Mouse (Mus musculus) liver, adult 2 months (tissue): ENCODE measurements around the gene Slc38a9. TPM values are rescaled to one million over a fixed set of nuclear protein-coding genes. Genes with fewer than 3 reads are reported as not detected.

Experiments used
- DNase-seq: peaks from one replicate; pipeline ENCODE4 v3.0.0-alpha.2; 2011; ENCODE audit warnings: low read depth, low spot score; ENCODE audit errors: extremely low read depth
- H3K27ac ChIP-seq: fragments of 200-500 bp; replicated peaks from 2 replicates; pipeline ENCODE4 v1.5.1; 2012; ENCODE audit warnings: low read depth, mild to moderate bottlenecking, control low read depth, inconsistent platforms, low read length; ENCODE audit not compliant: insufficient read depth
- H3K27me3 ChIP-seq: fragments of 200-500 bp; 2 replicates; pipeline ENCODE4 v1.6.1; 2012; ENCODE audit warnings: mild to moderate bottlenecking, moderate library complexity, low read length, inconsistent platforms; ENCODE audit not compliant: control insufficient read depth, insufficient read depth
- H3K36me3 ChIP-seq: fragments of 200-500 bp; 2 replicates; pipeline ENCODE4 v1.6.1; 2012; ENCODE audit warnings: low read length, inconsistent platforms; ENCODE audit not compliant: control insufficient read depth, insufficient read depth
- H3K4me1 ChIP-seq: fragments of 200-500 bp; 2 replicates; pipeline ENCODE4 v1.6.1; 2011; ENCODE audit warnings: low read length; ENCODE audit not compliant: control insufficient read depth, insufficient read depth
- H3K4me3 ChIP-seq: fragments of 200-500 bp; 2 replicates; pipeline ENCODE4 v1.5.1; 2011; ENCODE audit warnings: low read depth, mild to moderate bottlenecking, control low read depth, low read length, moderate library complexity; ENCODE audit not compliant: insufficient read depth
- H3K79me2 ChIP-seq: fragments of 200-500 bp; 2 replicates; pipeline ENCODE4 v1.6.1; 2012; ENCODE audit warnings: inconsistent platforms, mild to moderate bottlenecking, low read length, moderate library complexity; ENCODE audit not compliant: control insufficient read depth, insufficient read depth
- H3K9ac ChIP-seq: fragments of 200-500 bp; 2 replicates; pipeline ENCODE4 v1.6.1; 2012; ENCODE audit warnings: low read depth, mild to moderate bottlenecking, control low read depth, inconsistent platforms, low read length
- CTCF ChIP-seq: fragments of 200-500 bp; IDR thresholded peaks from 2 replicates; pipeline ENCODE4 v1.5.1; 2011; ENCODE audit warnings: low read depth, low read length, control low read depth
- POLR2A ChIP-seq: fragments of 200-500 bp; IDR thresholded peaks from 2 replicates; pipeline ENCODE4 v1.6.1; 2011; ENCODE audit warnings: low read length, control low read depth; ENCODE audit not compliant: insufficient read depth; ENCODE audit errors: extremely low read depth
- whole genome bisulfite sequencing: fragments of 180-500 bp; shearing (Covaris S2); methylation state at CpG from one replicate; pipeline ENCODE4 v1.1.7; 2018; 5-methylcytosine and 5-hydroxymethylcytosine counted together
- polyA plus RNA-seq: library from polyadenylated mRNA; depleted of rRNA; stranded (reverse); fragments of >200 nt; gene quantifications from 2 replicates; pipeline ENCODE4 v1.2.3, GENCODE M21; 2012
- total RNA-seq: library from RNA; depleted of rRNA; stranded (reverse); fragments of >200 nt; gene quantifications from 2 replicates; pipeline ENCODE4 v1.2.3, GENCODE M21; 2014

Slc38a9 gene
- total and polyA plus RNA-seq, 2 experiments, result 4.9 to 8.6 TPM

DNA sequence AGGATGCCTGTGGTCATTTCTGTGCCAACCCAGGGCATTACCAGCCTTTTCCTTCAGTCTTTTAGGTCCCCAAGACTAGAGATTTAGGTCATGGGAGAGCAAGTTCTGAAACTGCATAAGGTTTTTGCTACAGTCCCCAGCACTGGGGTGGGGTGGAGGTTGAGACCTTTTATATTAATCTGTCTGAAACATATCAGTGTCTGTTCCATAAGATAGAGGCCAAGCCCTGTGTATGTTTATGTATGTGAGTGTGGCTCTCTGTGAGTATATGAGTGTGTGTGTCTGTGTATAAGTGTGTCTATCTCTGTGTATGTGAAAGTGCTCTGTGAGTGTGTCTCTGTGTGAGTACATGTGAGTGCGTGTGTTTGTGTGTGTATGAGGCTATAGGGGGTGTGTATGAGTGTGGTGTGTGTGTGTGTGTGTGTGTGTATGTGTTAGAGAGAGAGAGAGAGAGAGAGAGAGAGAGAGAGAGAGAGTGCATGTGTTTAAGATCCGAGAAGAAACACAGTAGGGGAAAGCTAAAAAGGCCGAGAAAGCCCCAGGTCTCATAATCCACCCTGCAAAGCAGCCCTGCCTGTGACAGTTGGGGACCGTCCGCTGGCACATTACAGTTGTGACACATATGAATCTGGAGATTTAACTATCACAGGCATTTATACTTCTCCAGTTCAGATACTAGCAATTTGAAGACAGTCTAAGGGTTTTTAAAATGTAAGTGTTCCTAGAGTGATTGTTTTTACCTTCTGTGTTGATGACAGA lies 85.6 kb downstream of the Slc38a9 start:
- Histone ChIP-seq H3K9ac (no peak overlapping the region), H3K27me3 (no peaks in the 10 kb centered on the region), H3K36me3 (no peaks in the 10 kb centered on the region), H3K4me1 (peaks cover 6% of the 10 kb centered on the region), H3K79me2 (no peaks in the 10 kb centered on the region), H3K27ac (no peak overlapping the region), H3K4me3 (no peak overlapping the region)
- WGBS, result 94% methylated on average over 5 of the region's 5 CpGs
- TF ChIP-seq CTCF (no peak), POLR2A (no peak)
- no peak for DNase-seq

GRCm38 (mm10) chr13:112746695-112747055 lies 86.1 kb downstream of the Slc38a9 start:
- H3K9ac ChIP-seq, result no peak overlapping the region

DNA sequence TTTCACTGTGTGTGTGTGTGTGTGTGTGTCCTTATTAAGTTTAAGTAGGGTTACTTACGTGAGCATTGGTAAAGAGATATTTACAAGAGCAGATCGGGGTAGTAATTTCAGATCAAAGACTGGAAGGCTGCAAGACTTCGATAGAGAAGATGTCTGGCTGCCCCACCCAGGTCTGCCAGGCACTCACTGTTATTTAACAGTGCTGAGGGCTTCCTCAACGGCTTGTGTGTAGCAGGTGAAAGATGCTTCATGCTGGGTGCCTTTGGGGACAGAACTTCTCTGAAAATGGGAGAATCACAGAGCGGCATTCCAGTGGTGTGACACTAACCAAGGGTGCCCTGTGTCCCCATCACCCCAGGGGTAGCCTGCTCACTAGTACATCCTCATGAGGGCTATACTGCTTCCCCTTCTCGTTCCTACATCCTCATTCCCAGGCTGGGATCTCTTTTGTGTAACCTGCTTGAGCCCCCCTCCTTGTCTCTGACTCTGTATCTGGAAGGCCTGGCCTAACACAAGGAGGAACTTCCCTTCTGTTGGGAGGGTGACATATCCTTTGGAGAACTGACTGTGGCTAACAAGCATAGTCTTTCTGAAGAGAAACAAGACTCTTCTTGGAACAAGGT lies 87.4 kb downstream of the Slc38a9 start:
- 76% methylated on average over 6 of the region's 6 CpGs for WGBS
- no peaks in the 10 kb centered on the region for H3K36me3 ChIP-seq
- no peak overlapping the region for H3K4me3 ChIP-seq
- DNase-seq, result no peak
- H3K27me3 ChIP-seq, result no peaks in the 10 kb centered on the region
- H3K4me1 ChIP-seq, result peaks cover 5% of the 10 kb centered on the region
- TF ChIP-seq POLR2A, result no peak
- TF ChIP-seq CTCF, result no peak
- H3K27ac ChIP-seq, result no peak overlapping the region
- H3K9ac ChIP-seq, result no peak overlapping the region
- H3K79me2 ChIP-seq, result no peaks in the 10 kb centered on the region

More at GRCm38 (mm10) chr13:112746695-112747055, 86.1 kb downstream of the Slc38a9 start:
- no peaks in the 10 kb centered on the region for H3K36me3 ChIP-seq
- DNase-seq, result no peak
- TF ChIP-seq POLR2A (no peak), CTCF (no peak)
- H3K27me3 ChIP-seq, result no peaks in the 10 kb centered on the region
- no peak overlapping the region for H3K4me3 ChIP-seq
- WGBS, result 92% methylated on average over 10 of the region's 10 CpGs
- H3K4me1 ChIP-seq, result peaks cover 6% of the 10 kb centered on the region
- H3K79me2 ChIP-seq, result no peaks in the 10 kb centered on the region
- no peak overlapping the region for H3K27ac ChIP-seq

GRCm38 (mm10) chr13:112748808-112749510 lies 88.4 kb downstream of the Slc38a9 start:
- 84% methylated on average over 11 of the region's 11 CpGs for WGBS
- Histone ChIP-seq H3K4me3 (no peak overlapping the region), H3K27me3 (no peaks in the 10 kb centered on the region), H3K79me2 (no peaks in the 10 kb centered on the region), H3K9ac (no peak overlapping the region), H3K36me3 (no peaks in the 10 kb centered on the region), H3K27ac (no peak overlapping the region), H3K4me1 (peaks cover 7% of the 10 kb centered on the region)
- TF ChIP-seq CTCF (no peak), POLR2A (no peak)
- DNase-seq, result no peak

DNA sequence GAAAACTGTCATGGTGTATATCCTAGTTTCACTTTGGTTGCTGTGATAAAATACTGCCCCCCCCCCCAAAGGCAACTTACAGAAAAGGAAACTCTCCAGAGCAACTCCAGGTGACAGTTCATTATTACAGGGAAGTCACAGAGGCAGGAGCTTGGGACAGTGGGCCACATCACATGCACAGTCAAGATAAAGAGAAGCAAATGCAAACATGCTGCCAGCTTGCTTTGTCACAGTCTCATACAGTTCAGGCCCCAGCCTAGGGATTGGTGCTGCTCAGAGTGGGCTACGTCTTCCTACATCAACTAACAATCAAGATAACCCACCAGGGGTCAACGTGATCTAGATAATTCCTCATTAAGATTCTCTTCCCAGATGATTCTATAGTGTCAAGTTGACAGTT lies 89.3 kb downstream of the Slc38a9 start:
- no peak for DNase-seq
- H3K9ac ChIP-seq, result no peak overlapping the region
- H3K4me3 ChIP-seq, result no peak overlapping the region
- H3K27ac ChIP-seq, result no peak overlapping the region
- H3K79me2 ChIP-seq, result no peaks in the 10 kb centered on the region
- TF ChIP-seq POLR2A (no peak), CTCF (no peak)
- no peaks in the 10 kb centered on the region for H3K27me3 ChIP-seq
- H3K4me1 ChIP-seq, result peaks cover 2% of the 10 kb centered on the region
- H3K36me3 ChIP-seq, result no peaks in the 10 kb centered on the region
- WGBS, result 92% methylated on average over 2 of the region's 2 CpGs
